Mouse (Mus musculus) lung, adult 2 months (tissue): ENCODE results near the gene Ccdc15.

Experiments
- CTCF ChIP-seq: fragments of 200-500 bp; IDR thresholded peaks from 2 replicates; pipeline ENCODE4 v1.5.1; 2011; ENCODE audit warnings: mild to moderate bottlenecking, low read length, control low read depth; ENCODE audit not compliant: insufficient read depth
- POLR2A ChIP-seq: fragments of 200-500 bp; IDR thresholded peaks from 2 replicates; pipeline ENCODE4 v1.6.1; 2011; ENCODE audit warnings: low read depth, mild to moderate bottlenecking, control low read depth, low read length, borderline replicate concordance; ENCODE audit errors: extremely low read depth

- TF ChIP-seq CTCF (no peak), POLR2A (no peak)
Observed at GRCm38 (mm10) chr9:37245810-37246209, 102.4 kb downstream of the Ccdc15 start.
